ENCODE assay signal across 22 mouse cellular contexts in the genomic region with DNA sequence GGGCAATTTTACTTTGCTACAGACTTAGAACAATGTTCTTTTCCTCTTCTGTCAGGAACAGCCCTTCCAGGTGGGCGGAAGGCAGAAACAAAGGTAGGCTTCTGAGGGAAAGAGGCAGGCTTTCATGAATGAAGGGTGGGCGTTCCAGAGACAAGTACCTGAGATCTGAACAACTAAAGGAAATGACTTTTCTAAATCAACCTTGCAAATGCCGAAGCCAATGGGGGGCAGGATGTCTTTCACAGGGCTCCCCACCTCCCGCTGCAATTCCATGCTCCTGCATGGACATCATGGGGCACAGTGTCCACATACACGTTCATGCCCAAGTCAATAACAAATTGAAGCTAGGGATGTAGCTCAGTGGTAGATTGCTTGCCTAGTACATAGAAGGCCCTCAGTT.
"Had no signal": no experiment of that assay in that cellular context is flagged by ENCODE, and none has a peak within 500 bp of the region (broad histone marks: within the 10 kb centered on the region; RNA-seq: fewer than 3 reads in every experiment).

No protein-coding gene starts in this region.

- H3K27me3 ChIP-seq: intestine, embryonic 15.5 days; limb, embryonic 12.5 days; limb, embryonic 15.5 days; midbrain, embryonic 12.5 days; neural tube, embryonic 13.5 days; stomach, embryonic 15.5 days had no signal

- H3K9me3 ChIP-seq: intestine, embryonic 15.5 days; limb, embryonic 12.5 days; limb, embryonic 15.5 days; midbrain, embryonic 12.5 days; midbrain, embryonic 15.5 days; neural tube, embryonic 13.5 days; stomach, embryonic 15.5 days had no signal

- H3K4me2 ChIP-seq: intestine, embryonic 15.5 days; limb, embryonic 12.5 days; limb, embryonic 15.5 days; liver, embryonic 11.5 days; lung, embryonic 14.5 days; midbrain, embryonic 12.5 days; midbrain, embryonic 15.5 days; neural tube, embryonic 13.5 days; stomach, embryonic 15.5 days had no signal

- H3K27ac ChIP-seq: intestine, embryonic 15.5 days; limb, embryonic 12.5 days; limb, embryonic 15.5 days; liver, embryonic 14.5 days; midbrain, embryonic 12.5 days; midbrain, embryonic 15.5 days; neural tube, embryonic 13.5 days; stomach, embryonic 15.5 days had no signal

- H3K9ac ChIP-seq: intestine, embryonic 15.5 days; limb, embryonic 12.5 days; limb, embryonic 15.5 days; liver, embryonic 14.5 days; liver, postnatal 0 days; lung, embryonic 14.5 days; midbrain, embryonic 12.5 days; midbrain, embryonic 15.5 days; neural tube, embryonic 13.5 days; stomach, embryonic 15.5 days had no signal

- DNase-seq: kidney, adult 11 months; kidney, adult 8-10 months; kidney, postnatal 14 days; kidney, postnatal 4 days; liver, postnatal 0 days; lung, embryonic 14.5 days; lung, postnatal 10 days; lung, postnatal 4 days; right cerebral cortex, postnatal 25 days; spleen, adult 18-20 months; thymus, adult 2 months; thymus, postnatal 14 days; thymus, postnatal 4 days had no signal

- ATAC-seq: intestine, embryonic 15.5 days; liver, postnatal 0 days; midbrain, embryonic 15.5 days had no signal

- H3K4me1 ChIP-seq: intestine, embryonic 15.5 days; stomach, embryonic 15.5 days had no signal

- H3K36me3 ChIP-seq: intestine, embryonic 15.5 days; limb, embryonic 12.5 days; limb, embryonic 15.5 days; midbrain, embryonic 12.5 days; midbrain, embryonic 15.5 days; neural tube, embryonic 13.5 days; stomach, embryonic 15.5 days had no signal

- H3K4me3 ChIP-seq: intestine, embryonic 15.5 days; limb, embryonic 12.5 days; limb, embryonic 15.5 days; midbrain, embryonic 12.5 days; midbrain, embryonic 15.5 days; neural tube, embryonic 13.5 days; stomach, embryonic 15.5 days had no signal
